Mouse (Mus musculus): ENCODE results near the gene Masp1. TPM values are rescaled to one million over a fixed set of nuclear protein-coding genes. Genes with fewer than 3 reads are reported as not detected.

Gene Masp1
- total and polyA plus RNA-seq, 2 experiments from 2014 or later = 6.6 to 9.8 TPM

DNA sequence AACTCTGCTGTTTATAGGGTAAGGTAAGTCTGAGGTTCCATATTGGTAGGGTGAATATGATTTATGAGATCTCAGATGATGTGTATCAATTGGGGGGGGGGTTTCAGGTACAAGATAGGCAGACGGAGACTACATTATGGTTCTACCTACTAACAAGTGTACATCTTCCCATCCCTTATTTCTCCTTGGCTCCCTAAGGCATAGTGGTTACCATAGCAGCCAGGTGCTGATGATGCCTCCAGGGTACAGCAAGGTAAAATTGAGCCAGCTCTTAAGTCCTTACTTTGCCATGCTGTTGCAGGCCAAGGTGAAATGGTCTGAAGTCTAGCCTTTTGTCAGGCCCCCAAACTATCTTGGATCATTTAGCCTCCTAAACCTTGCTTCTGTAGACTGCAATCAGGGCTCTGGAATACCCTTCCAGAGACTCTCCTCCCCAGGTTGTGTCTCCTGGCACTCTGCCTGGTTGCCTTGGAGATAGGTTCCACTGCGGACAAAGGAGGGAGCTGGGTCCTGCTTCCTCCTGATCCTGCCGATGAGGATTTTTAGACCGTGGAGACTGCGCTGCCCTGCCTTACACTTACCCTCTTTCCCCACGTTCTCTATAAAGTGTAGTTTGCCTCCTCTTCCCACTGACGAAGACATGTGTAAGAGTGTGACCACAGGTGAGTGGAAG, 91.8 kb downstream of the Masp1 start, which contains the start of gene Rtp1:
Gene Rtp1, plus strand, starts transcription at position 487 of the 673 bp plus-strand sequence.
- Histone ChIP-seq H3K4me3 (ENCODE audit: low read depth, low read length) (no peak within 1 kb of the TSS), H3K4me1 (ENCODE audit: control insufficient read depth, insufficient read depth) (no peaks in the 10 kb centered on the region), H3K36me3 (replicated peaks; ENCODE audit: control insufficient read depth, insufficient read depth, low read length) (no peaks in the 10 kb centered on the region), H3K4me2 (ENCODE audit: low read depth, low read length) (no peak within 1 kb of the TSS), H3K27me3 (ENCODE audit: control insufficient read depth, insufficient read depth, low read length) (no peaks in the 10 kb centered on the region), H3K27ac (ENCODE audit: low read depth) (no peak within 1 kb of the TSS), H3K9ac (replicated peaks; ENCODE audit: low read depth, low read length) (no peak within 1 kb of the TSS), H3K9me3 (replicated peaks; ENCODE audit: control insufficient read depth, low read length) (no peaks in the 10 kb centered on the region)
- ATAC-seq (ENCODE audit: insufficient read depth, low read depth) = no peak
- TF ChIP-seq EP300 (IDR thresholded peaks at IDR 0.05; ENCODE audit: low read depth) (no peak), CTCF (IDR thresholded peaks at IDR 0.05; ENCODE audit: low read depth) (no peak)
- no peak for DNase-seq (ENCODE audit: low spot score)
- WGBS = 60% methylated on average over 7 of the region's 7 CpGs

DNA sequence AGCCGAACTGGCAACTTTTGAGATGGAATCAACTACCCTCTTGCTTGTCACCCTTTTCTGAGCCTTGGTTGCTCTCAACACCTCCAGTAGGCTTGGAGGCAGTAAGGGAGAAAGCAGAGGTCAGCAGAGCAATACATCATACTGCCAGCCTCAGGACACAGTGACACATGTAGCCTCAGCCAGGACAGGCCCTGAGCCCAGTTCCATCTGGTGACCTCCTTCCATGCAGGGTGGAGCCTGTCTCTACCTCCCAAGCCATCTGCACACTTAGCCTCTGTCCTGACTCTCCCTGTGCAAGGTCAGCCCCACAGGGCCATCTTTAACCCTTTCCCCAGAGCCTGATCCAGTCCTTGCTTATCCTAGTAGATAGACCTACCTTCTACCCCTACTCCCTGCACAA, 92.9 kb downstream of the Masp1 start:
- DNase-seq (ENCODE audit: low spot score) (no peak), ATAC-seq (ENCODE audit: insufficient read depth, low read depth) (no peak)
- Histone ChIP-seq H3K36me3 (replicated peaks; ENCODE audit: control insufficient read depth, insufficient read depth, low read length) (no peaks in the 10 kb centered on the region), H3K9ac (replicated peaks; ENCODE audit: low read depth, low read length) (no peak overlapping the region), H3K4me3 (ENCODE audit: low read depth, low read length) (no peak overlapping the region), H3K9me3 (replicated peaks; ENCODE audit: control insufficient read depth, low read length) (no peaks in the 10 kb centered on the region), H3K4me2 (ENCODE audit: low read depth, low read length) (no peak overlapping the region), H3K27me3 (ENCODE audit: control insufficient read depth, insufficient read depth, low read length) (no peaks in the 10 kb centered on the region), H3K4me1 (ENCODE audit: control insufficient read depth, insufficient read depth) (no peaks in the 10 kb centered on the region), H3K27ac (ENCODE audit: low read depth) (no peak overlapping the region)
- 57% methylated on average over 1 of the region's 1 CpGs for WGBS
- TF ChIP-seq EP300 (IDR thresholded peaks at IDR 0.05; ENCODE audit: low read depth) = no peak
- no peak for TF ChIP-seq CTCF (IDR thresholded peaks at IDR 0.05; ENCODE audit: low read depth)

GRCm38 (mm10) chr16:23423825-23424224, 96.8 kb downstream of the Masp1 start:
- Histone ChIP-seq H3K4me1 (ENCODE audit: control insufficient read depth, insufficient read depth) (no peaks in the 10 kb centered on the region), H3K4me2 (ENCODE audit: low read depth, low read length) (no peak overlapping the region), H3K9me3 (replicated peaks; ENCODE audit: control insufficient read depth, low read length) (no peaks in the 10 kb centered on the region), H3K4me3 (ENCODE audit: low read depth, low read length) (no peak overlapping the region), H3K9ac (replicated peaks; ENCODE audit: low read depth, low read length) (no peak overlapping the region), H3K27me3 (ENCODE audit: control insufficient read depth, insufficient read depth, low read length) (no peaks in the 10 kb centered on the region), H3K36me3 (replicated peaks; ENCODE audit: control insufficient read depth, insufficient read depth, low read length) (no peaks in the 10 kb centered on the region), H3K27ac (ENCODE audit: low read depth) (no peak overlapping the region)
- TF ChIP-seq EP300 (IDR thresholded peaks at IDR 0.05; ENCODE audit: low read depth) (no peak), CTCF (IDR thresholded peaks at IDR 0.05; ENCODE audit: low read depth) (no peak)
- DNase-seq (ENCODE audit: low spot score) (no peak), ATAC-seq (ENCODE audit: insufficient read depth, low read depth) (no peak)
- WGBS = 49% methylated on average over 5 of the region's 5 CpGs

- Histone ChIP-seq H3K4me2 (ENCODE audit: low read depth, low read length) (no peak overlapping the region), H3K36me3 (replicated peaks; ENCODE audit: control insufficient read depth, insufficient read depth, low read length) (no peaks in the 10 kb centered on the region), H3K4me3 (ENCODE audit: low read depth, low read length) (no peak overlapping the region), H3K27me3 (ENCODE audit: control insufficient read depth, insufficient read depth, low read length) (no peaks in the 10 kb centered on the region), H3K4me1 (ENCODE audit: control insufficient read depth, insufficient read depth) (peaks cover 13% of the 10 kb centered on the region; the same call in 1 of the 2 replicates), H3K27ac (ENCODE audit: low read depth) (no peak overlapping the region), H3K9ac (replicated peaks; ENCODE audit: low read depth, low read length) (no peak overlapping the region), H3K9me3 (replicated peaks; ENCODE audit: control insufficient read depth, low read length) (no peaks in the 10 kb centered on the region)
- DNase-seq (ENCODE audit: low spot score) (no peak), ATAC-seq (ENCODE audit: insufficient read depth, low read depth) (no peak)
- WGBS = 77% methylated on average over 8 of the region's 8 CpGs
- no peak for TF ChIP-seq EP300 (IDR thresholded peaks at IDR 0.05; ENCODE audit: low read depth)
- TF ChIP-seq CTCF (IDR thresholded peaks at IDR 0.05; ENCODE audit: low read depth) = no peak
Observed at GRCm38 (mm10) chr16:23419565-23420085, 101.0 kb downstream of the Masp1 start.

DNA sequence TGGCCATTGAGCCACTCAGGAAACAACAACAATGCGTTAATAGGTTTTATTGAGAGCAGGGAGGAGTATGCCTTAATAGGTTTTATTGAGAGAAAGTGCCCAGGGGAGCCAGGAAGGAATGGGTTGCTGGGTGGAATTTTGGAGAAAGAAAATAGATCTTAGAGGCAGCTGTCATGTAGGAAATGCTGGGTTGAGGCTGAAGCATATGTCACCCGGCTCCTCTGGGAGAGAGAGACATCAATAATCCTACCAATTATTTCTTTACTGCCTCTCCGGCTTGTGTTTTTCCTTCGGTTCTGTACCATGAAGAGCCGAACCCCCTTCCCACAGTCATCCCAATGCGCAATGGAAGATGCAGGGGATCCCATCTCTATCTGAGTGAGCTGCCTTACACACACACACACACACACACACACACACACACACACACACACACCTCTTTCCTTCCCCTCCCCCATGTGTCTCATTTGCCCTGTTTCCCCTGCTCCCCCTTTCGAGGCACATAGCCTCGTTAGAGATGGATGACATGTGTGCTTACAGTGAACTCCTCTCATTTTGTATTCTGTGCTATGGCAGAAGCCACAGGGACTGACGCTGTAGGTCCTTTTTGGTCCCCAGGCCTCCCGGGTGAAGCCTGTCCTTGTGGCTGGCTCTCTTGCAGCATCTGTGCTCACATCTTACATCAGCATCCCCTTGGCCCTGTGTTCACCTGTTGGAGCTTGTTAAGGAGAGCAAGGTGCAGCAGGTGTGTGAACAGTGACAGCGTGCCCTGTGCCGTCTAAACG, 103.0 kb downstream of the Masp1 start:
- DNase-seq (ENCODE audit: low spot score) (no peak), ATAC-seq (ENCODE audit: insufficient read depth, low read depth) (no peak)
- H3K27ac ChIP-seq (ENCODE audit: low read depth) = no peak overlapping the region
- no peak overlapping the region for H3K4me2 ChIP-seq (ENCODE audit: low read depth, low read length)
- H3K9ac ChIP-seq (replicated peaks; ENCODE audit: low read depth, low read length) = no peak overlapping the region
- H3K36me3 ChIP-seq (replicated peaks; ENCODE audit: control insufficient read depth, insufficient read depth, low read length) = no peaks in the 10 kb centered on the region
- no peak overlapping the region for H3K4me3 ChIP-seq (ENCODE audit: low read depth, low read length)
- WGBS = 81% methylated on average over 13 of the region's 13 CpGs
- no peaks in the 10 kb centered on the region for H3K27me3 ChIP-seq (ENCODE audit: control insufficient read depth, insufficient read depth, low read length)
- H3K4me1 ChIP-seq (ENCODE audit: control insufficient read depth, insufficient read depth) = peaks cover 13% of the 10 kb centered on the region; the same call in 1 of the 2 replicates
- no peak for TF ChIP-seq CTCF (IDR thresholded peaks at IDR 0.05; ENCODE audit: low read depth)
- no peak for TF ChIP-seq EP300 (IDR thresholded peaks at IDR 0.05; ENCODE audit: low read depth)
- no peaks in the 10 kb centered on the region for H3K9me3 ChIP-seq (replicated peaks; ENCODE audit: control insufficient read depth, low read length)

All from heart, postnatal 0 days (tissue).